Mouse (Mus musculus) hindbrain, embryonic 13.5 days (tissue): ENCODE data around the gene Hsp90b1. TPM values are rescaled to one million over a fixed set of nuclear protein-coding genes. Genes with fewer than 3 reads are reported as not detected.

Experiments
- microRNA-seq: library from miRNA; unstranded; fragments of <30 nt; microRNA quantifications from one replicate; pipeline ENCODE4, GENCODE M21; 2016
- polyA plus RNA-seq: library from polyadenylated mRNA; unstranded; fragments of >200 nt; fragmentation: Nextera tagmentation; extraction: Ambion mirVana; gene quantifications from 2 replicates; pipeline ENCODE4 v1.2.1, GENCODE M21; 2015

The Hsp90b1 gene
- polyA plus RNA-seq, 1 experiment from 2014 or later: 354 TPM

Small RNA genes lying within 50 kb of the gene (microRNA-seq; reads per million reads assigned to microRNA genes)
- gene Gm25745: 0.93 reads per million

Other genes starting within 250 kb of the Hsp90b1 start
- 16.7 and 18.3 TPM in 2 replicates for gene Syn3, start 206.6 kb downstream of the Hsp90b1 start, polyA plus RNA-seq
- gene Ttc41, start 302 bp upstream of the Hsp90b1 start, polyA plus RNA-seq: 3.1 and 3.2 TPM in 2 replicates
- not detected in 2 replicates for gene Gm49358, start 58.5 kb upstream of the Hsp90b1 start, polyA plus RNA-seq
- 8.6 and 9.2 TPM in 2 replicates for gene Nt5dc3, start 73.5 kb upstream of the Hsp90b1 start, polyA plus RNA-seq